1 mouse cellular context compared by ENCODE assay signal in genomic region chr11:106749557-106750120, GRCm38 (mm10).
TF ChIP-seq lines count a peak whose summit lies in the region.

No protein-coding gene starts in this region.

TF ChIP-seq in CH12.LX, 34 proteins besides CTCF, POLR2A, EP300 and RAD21:
- TF ChIP-seq TBP (conservative IDR thresholded peaks at IDR 0.05; ENCODE audit: low read depth, low read length) (peak; percentile 97), MAFK (IDR thresholded peaks at IDR 0.05; ENCODE audit: insufficient replicate concordance, low read length) (peak; percentile 14; the same call in 1 of the 2 replicates), RCOR1 (conservative IDR thresholded peaks at IDR 0.05; ENCODE audit: low read depth, low read length) (0 out of 2 replicates have a peak, but pooled peaks have one; percentile 39), MYC (IDR thresholded peaks at IDR 0.05; ENCODE audit: low read depth, low read length) (peak; percentile 29; the same call in 1 of the 2 replicates), ELF1 (IDR thresholded peaks at IDR 0.05; ENCODE audit: low read depth, low read length) (peak; percentile 64; the same call in 1 of the 2 replicates)
